Mouse (Mus musculus) liver, embryonic 11.5 days (tissue): ENCODE measurements at regions not wholly inside any gene's neighbourhood (a gene's known extent, or its start where the extent isn't known, plus 50 kb on each side); places are given as distances from the start of the nearest gene placed in this dataset.
A peak's percentile ranks its signal among the peaks of the same experiment; 100 is the strongest.

Source experiments
- ATAC-seq: fragments of 200-750 bp; cut with Nextera tagmentation; replicated peaks from 2 replicates; pipeline ENCODE4 v1.8.0; 2017; ENCODE audit warnings: moderate number of reproducible peaks, mild to moderate bottlenecking, moderate TSS enrichment, moderate library complexity; ENCODE audit not compliant: low FRiP score
- DNase-seq: peaks from one replicate; pipeline ENCODE4 v3.0.0-alpha.2; 2017; ENCODE audit warnings: low spot score
- H3K27ac ChIP-seq: fragments of 300-500 bp; sonication (generic); 2 replicates; pipeline ENCODE4 v1.5.1; 2014; ENCODE audit warnings: mild to moderate bottlenecking, low read depth, low read length, control low read depth
- H3K27me3 ChIP-seq: fragments of 300-500 bp; sonication (generic); replicated peaks from 2 replicates; pipeline ENCODE4 v1.6.1; 2014; ENCODE audit warnings: low read length, mixed read lengths; ENCODE audit not compliant: control insufficient read depth, insufficient read depth
- H3K36me3 ChIP-seq: fragments of 300-500 bp; sonication (generic); 2 replicates; pipeline ENCODE4 v1.6.1; 2014; ENCODE audit warnings: mild to moderate bottlenecking, low read length, moderate library complexity, mixed read lengths; ENCODE audit not compliant: control insufficient read depth, insufficient read depth
- H3K4me1 ChIP-seq: fragments of 300-500 bp; sonication (generic); replicated peaks from 2 replicates; pipeline ENCODE4 v1.6.1; 2014; ENCODE audit warnings: low read length, mixed read lengths; ENCODE audit not compliant: control insufficient read depth, insufficient read depth
- H3K4me2 ChIP-seq: fragments of 300-500 bp; sonication (generic); 2 replicates; pipeline ENCODE4 v1.6.1; 2014; ENCODE audit warnings: mild to moderate bottlenecking, control low read depth, moderate library complexity
- H3K4me3 ChIP-seq: fragments of 300-500 bp; sonication (generic); 2 replicates; pipeline ENCODE4 v1.5.1; 2014; ENCODE audit warnings: low read depth, low read length, control low read depth
- H3K9ac ChIP-seq: fragments of 300-500 bp; sonication (generic); 2 replicates; pipeline ENCODE4 v1.6.1; 2014; ENCODE audit warnings: low read depth, low read length, control low read depth
- H3K9me3 ChIP-seq: fragments of 300-500 bp; sonication (generic); 2 replicates; pipeline ENCODE4 v1.6.1; 2016; ENCODE audit warnings: low read length, inconsistent platforms, mixed read lengths; ENCODE audit not compliant: control insufficient read depth
- WGBS: fragments of 180-500 bp; shearing (Covaris S2); extraction: QIAGEN DNeasy Blood & Tissue Kit; methylation state at CpG from one replicate; pipeline ENCODE4 v1.1.7; 2014; 5-methylcytosine and 5-hydroxymethylcytosine counted together

- H3K4me2 ChIP-seq = no peak overlapping the region
- H3K9me3 ChIP-seq = no peaks in the 10 kb centered on the region
- DNase-seq (no peak), ATAC-seq (no peak)
- no peak overlapping the region for H3K27ac ChIP-seq
- no peaks in the 10 kb centered on the region for H3K4me1 ChIP-seq
- no peaks in the 10 kb centered on the region for H3K36me3 ChIP-seq
- H3K9ac ChIP-seq = no peak overlapping the region
- peaks cover 66% of the 10 kb centered on the region for H3K27me3 ChIP-seq
- 10% methylated on average over 5 of the region's 5 CpGs for WGBS
- no peak overlapping the region for H3K4me3 ChIP-seq
Observed at GRCm38 (mm10) chr8:12499658-12500057, 73.2 kb upstream of the Spaca7 start.

DNA sequence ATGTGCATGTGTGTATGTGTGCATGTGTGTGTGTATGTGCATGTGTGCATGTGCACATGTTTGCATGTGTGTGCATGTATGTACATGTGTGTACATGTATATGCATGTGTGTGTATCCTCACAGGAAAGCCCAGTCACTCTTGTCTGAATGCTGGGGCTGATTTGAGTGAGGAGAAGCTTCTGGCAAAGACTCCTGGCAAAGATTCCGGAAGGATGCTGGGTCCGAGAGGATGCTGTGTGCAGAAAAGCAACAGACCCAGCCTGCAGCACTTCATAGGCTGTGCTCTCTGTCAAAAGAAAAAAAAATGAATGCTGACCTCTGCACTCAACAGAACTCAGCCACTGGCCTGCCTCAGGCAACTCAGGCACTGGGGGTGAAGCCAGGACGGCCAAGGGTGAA is 72.5 kb upstream of the Spaca7 start:
- no peaks in the 10 kb centered on the region for H3K4me1 ChIP-seq
- H3K9ac ChIP-seq = no peak overlapping the region
- H3K9me3 ChIP-seq = no peaks in the 10 kb centered on the region
- H3K4me3 ChIP-seq = no peak overlapping the region
- 59% methylated on average over 3 of the region's 3 CpGs for WGBS
- no peak for ATAC-seq
- no peak overlapping the region for H3K27ac ChIP-seq
- H3K36me3 ChIP-seq = no peaks in the 10 kb centered on the region
- H3K4me2 ChIP-seq = no peak overlapping the region
- DNase-seq = no peak
- peaks cover 70% of the 10 kb centered on the region for H3K27me3 ChIP-seq

DNA sequence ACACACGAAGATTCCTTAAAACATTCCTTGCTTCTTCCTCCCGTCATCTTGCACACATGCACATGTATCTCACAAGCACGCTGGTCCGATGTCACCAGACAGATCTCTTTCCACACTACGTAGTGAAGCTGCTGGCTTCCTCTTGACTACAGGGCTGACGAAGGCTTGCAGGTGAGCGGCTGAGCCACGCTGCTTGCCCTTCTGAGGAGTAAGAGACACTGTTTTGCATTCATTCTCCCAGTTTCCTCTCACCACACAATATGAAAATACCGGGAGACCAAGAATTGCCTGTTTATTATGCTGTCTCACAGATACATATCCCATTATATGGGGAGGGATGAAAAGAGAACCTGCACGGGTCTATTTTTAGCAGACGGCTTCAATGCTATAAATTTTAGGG is 71.0 kb upstream of the Spaca7 start:
- H3K9ac ChIP-seq = no peak overlapping the region
- 6% methylated on average over 11 of the region's 11 CpGs for WGBS
- H3K36me3 ChIP-seq = no peaks in the 10 kb centered on the region
- no peaks in the 10 kb centered on the region for H3K9me3 ChIP-seq
- no peak overlapping the region for H3K4me3 ChIP-seq
- no peak overlapping the region for H3K27ac ChIP-seq
- no peak overlapping the region; the same call in 1 of the 2 replicates for H3K4me2 ChIP-seq
- ATAC-seq = no peak
- no peaks in the 10 kb centered on the region for H3K4me1 ChIP-seq
- H3K27me3 ChIP-seq = peaks cover 81% of the 10 kb centered on the region
- DNase-seq = no peak

GRCm38 (mm10) chr8:12502321-12502775 is 70.5 kb upstream of the Spaca7 start:
- ATAC-seq (no peak), DNase-seq (no peak)
- H3K4me2 ChIP-seq = peak overlapping the region; percentile 33
- H3K9ac ChIP-seq = no peak overlapping the region
- H3K27ac ChIP-seq = no peak overlapping the region
- H3K36me3 ChIP-seq = no peaks in the 10 kb centered on the region
- no peak overlapping the region for H3K4me3 ChIP-seq
- no peaks in the 10 kb centered on the region for H3K9me3 ChIP-seq
- WGBS = 1% methylated on average over 22 of the region's 22 CpGs
- H3K27me3 ChIP-seq = peaks cover 81% of the 10 kb centered on the region
- no peaks in the 10 kb centered on the region for H3K4me1 ChIP-seq

DNA sequence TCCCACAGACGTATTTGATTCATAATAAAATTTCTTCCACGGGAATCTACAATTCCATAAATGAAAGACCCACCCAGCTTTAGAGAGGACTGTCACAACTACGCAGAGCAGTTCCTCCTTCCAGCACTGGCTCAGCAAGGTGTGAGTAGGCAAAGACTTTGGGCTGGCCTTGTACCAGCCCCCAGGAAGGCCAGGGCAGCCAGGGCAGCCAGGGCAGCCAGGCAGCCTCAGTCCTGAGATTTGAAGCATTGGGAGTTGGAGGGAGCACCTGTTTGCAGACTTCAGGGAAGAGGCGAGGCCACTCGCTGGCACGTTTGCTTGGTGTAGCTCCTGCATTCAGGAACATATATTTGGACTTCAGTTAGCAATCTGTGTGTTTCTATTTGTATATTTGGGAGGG is 70.0 kb upstream of the Spaca7 start:
- no peak overlapping the region for H3K4me2 ChIP-seq
- no peaks in the 10 kb centered on the region for H3K4me1 ChIP-seq
- peaks cover 79% of the 10 kb centered on the region for H3K27me3 ChIP-seq
- H3K9me3 ChIP-seq = no peaks in the 10 kb centered on the region
- no peaks in the 10 kb centered on the region for H3K36me3 ChIP-seq
- H3K9ac ChIP-seq = no peak overlapping the region
- DNase-seq = no peak
- H3K27ac ChIP-seq = no peak overlapping the region
- ATAC-seq = no peak
- 8% methylated on average over 6 of the region's 6 CpGs for WGBS
- H3K4me3 ChIP-seq = no peak overlapping the region

DNA sequence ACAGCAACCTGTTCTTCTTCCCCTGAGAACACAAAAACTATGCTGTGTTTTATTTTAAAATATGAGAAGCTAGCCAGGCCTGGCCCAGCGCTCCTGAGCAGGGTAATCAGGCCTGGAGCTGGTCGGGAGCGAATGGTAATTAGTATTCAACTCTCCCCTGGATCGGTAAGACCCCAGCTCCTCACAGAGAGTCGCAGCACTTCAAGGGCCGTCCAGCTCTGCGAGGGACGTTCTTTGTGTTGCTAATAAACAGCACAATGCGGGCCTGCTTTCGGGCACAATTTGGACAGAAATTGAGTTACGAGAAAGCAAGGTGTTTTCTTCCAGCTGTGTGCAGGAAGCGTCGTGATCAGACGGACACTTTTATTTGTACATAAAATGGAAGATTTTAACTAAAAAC is 69.5 kb upstream of the Spaca7 start:
- DNase-seq (no peak), ATAC-seq (no peak)
- H3K36me3 ChIP-seq = no peaks in the 10 kb centered on the region
- H3K9ac ChIP-seq = no peak overlapping the region
- WGBS = 8% methylated on average over 14 of the region's 14 CpGs
- no peak overlapping the region for H3K4me2 ChIP-seq
- H3K27ac ChIP-seq = no peak overlapping the region
- no peak overlapping the region for H3K4me3 ChIP-seq
- peaks cover 77% of the 10 kb centered on the region for H3K27me3 ChIP-seq
- no peaks in the 10 kb centered on the region for H3K9me3 ChIP-seq
- no peaks in the 10 kb centered on the region for H3K4me1 ChIP-seq

DNA sequence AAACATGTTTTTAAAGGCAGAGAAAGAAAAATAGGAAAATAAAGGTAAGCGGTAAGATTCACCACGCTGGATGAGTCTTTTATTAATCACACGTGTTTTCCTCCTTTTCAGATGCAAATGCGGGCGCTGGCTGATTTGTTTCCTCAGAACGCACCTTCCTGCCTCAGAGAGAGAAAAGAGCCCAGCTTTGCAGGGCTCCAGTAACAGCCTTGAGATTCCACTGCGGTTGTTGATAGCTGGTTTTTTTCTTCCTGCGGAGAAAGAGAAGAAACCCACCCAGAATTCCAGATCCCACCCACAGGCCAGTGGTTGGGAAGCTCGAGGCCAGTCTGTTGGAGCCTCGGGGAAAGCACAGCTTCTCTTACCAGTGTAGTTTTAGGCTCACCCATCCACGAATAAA is 68.6 kb upstream of the Spaca7 start:
- Histone ChIP-seq H3K4me2 (no peak overlapping the region), H3K27ac (no peak overlapping the region), H3K4me1 (no peaks in the 10 kb centered on the region), H3K27me3 (peaks cover 72% of the 10 kb centered on the region), H3K9me3 (no peaks in the 10 kb centered on the region), H3K9ac (no peak overlapping the region), H3K4me3 (no peak overlapping the region), H3K36me3 (no peaks in the 10 kb centered on the region)
- DNase-seq = no peak
- WGBS = 2% methylated on average over 11 of the region's 11 CpGs
- ATAC-seq = no peak

DNA sequence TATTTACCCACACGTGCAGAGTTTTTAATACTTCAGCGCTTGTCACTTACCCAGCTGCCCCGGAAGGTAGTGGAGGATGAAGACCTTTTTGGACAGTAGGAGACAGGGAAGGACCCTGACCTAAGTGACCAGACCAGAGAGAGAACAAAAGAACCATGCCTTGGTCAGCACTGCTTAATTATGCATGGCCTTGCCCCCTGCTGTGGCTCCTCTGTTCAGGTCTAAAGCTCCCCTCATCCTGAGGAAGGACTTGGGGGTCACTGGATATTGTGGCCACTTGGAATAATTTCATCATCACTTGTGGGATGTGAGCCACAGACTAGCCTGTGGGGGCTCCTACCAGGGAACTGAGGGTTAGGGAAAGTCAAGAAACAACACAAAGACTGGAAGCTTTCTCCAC is 68.1 kb upstream of the Spaca7 start:
- no peak overlapping the region for H3K4me3 ChIP-seq
- no peak overlapping the region for H3K4me2 ChIP-seq
- H3K27me3 ChIP-seq = peaks cover 67% of the 10 kb centered on the region
- no peak for ATAC-seq
- DNase-seq = no peak
- no peaks in the 10 kb centered on the region for H3K36me3 ChIP-seq
- H3K9ac ChIP-seq = no peak overlapping the region
- H3K27ac ChIP-seq = no peak overlapping the region
- H3K4me1 ChIP-seq = no peaks in the 10 kb centered on the region
- WGBS = 16% methylated on average over 3 of the region's 3 CpGs
- H3K9me3 ChIP-seq = no peaks in the 10 kb centered on the region

DNA sequence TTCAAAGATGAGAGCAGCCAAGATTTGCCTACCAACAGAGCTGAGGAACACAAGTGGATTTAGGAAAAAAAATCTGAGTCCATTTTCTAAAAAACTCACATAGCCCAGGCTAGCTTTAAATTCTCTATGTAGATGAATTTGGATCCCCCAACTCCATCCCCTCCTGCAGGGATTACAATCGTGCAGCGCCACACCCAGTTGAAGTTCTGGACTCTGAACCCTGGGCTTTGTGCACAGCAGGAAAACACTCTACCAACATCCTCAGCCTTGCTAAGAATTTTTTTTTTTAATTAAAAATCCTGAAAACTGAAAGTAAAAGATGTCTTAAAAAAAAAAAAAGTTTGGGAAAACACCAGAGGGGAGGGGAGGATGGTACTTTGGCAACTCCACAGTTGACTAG is 62.6 kb upstream of the Spaca7 start:
- Histone ChIP-seq H3K9ac (no peak overlapping the region), H3K27me3 (peaks cover 17% of the 10 kb centered on the region), H3K4me3 (no peak overlapping the region), H3K4me2 (no peak overlapping the region), H3K36me3 (no peaks in the 10 kb centered on the region), H3K4me1 (no peaks in the 10 kb centered on the region), H3K9me3 (no peaks in the 10 kb centered on the region), H3K27ac (no peak overlapping the region)
- WGBS = 65% methylated on average over 2 of the region's 2 CpGs
- DNase-seq = no peak
- ATAC-seq = no peak
